Mouse (Mus musculus) heart, embryonic 10.5 days (tissue): ENCODE data around the gene Map3k15. TPM values are rescaled to one million over a fixed set of nuclear protein-coding genes. Genes with fewer than 3 reads are reported as not detected.

Source experiments
- DNase-seq: peaks from one replicate; pipeline ENCODE4 v3.0.0-alpha.2; 2017; ENCODE audit warnings: low spot score
- H3K27ac ChIP-seq: fragments of 300-500 bp; sonication (generic); 2 replicates; pipeline ENCODE4 v1.5.1; 2016; ENCODE audit warnings: mild to moderate bottlenecking
- H3K27me3 ChIP-seq: fragments of 300-500 bp; sonication (generic); 2 replicates; pipeline ENCODE4 v1.6.1; 2016; ENCODE audit warnings: mild to moderate bottlenecking; ENCODE audit not compliant: poor library complexity, insufficient read depth, severe bottlenecking
- H3K36me3 ChIP-seq: fragments of 300-500 bp; sonication (generic); 2 replicates; pipeline ENCODE4 v1.6.1; 2016; ENCODE audit warnings: mild to moderate bottlenecking, moderate library complexity
- H3K4me1 ChIP-seq: fragments of 300-500 bp; sonication (generic); 2 replicates; pipeline ENCODE4 v1.6.1; 2016; ENCODE audit warnings: mild to moderate bottlenecking
- H3K4me3 ChIP-seq: fragments of 300-500 bp; sonication (generic); 2 replicates; pipeline ENCODE4 v1.5.1; 2016; ENCODE audit warnings: mild to moderate bottlenecking, moderate library complexity
- H3K9me3 ChIP-seq: fragments of 300-500 bp; sonication (generic); 2 replicates; pipeline ENCODE4 v1.6.1; 2016; ENCODE audit warnings: mild to moderate bottlenecking, moderate library complexity
- WGBS: fragments of 180-500 bp; shearing (Covaris S2); methylation state at CpG from one replicate; pipeline ENCODE4 v1.1.7; 2016; 5-methylcytosine and 5-hydroxymethylcytosine counted together
- polyA plus RNA-seq: library from polyadenylated mRNA; unstranded; fragments of >200 nt; fragmentation: Nextera tagmentation; extraction: Ambion mirVana; gene quantifications from 2 replicates; pipeline ENCODE4 v1.2.1, GENCODE M21; 2016

The Map3k15 gene
- 0.35 and 0.36 TPM in 2 replicates for polyA plus RNA-seq

GRCm38 (mm10) chrX:159988002-159988960 lies at the start of gene Map3k15:
Map3k15 (plus strand) TSS chrX:159988433.
- Histone ChIP-seq H3K9me3 (no peaks in the 10 kb centered on the region), H3K36me3 (no peaks in the 10 kb centered on the region), H3K27ac (peak within 1 kb of the TSS; percentile 69), H3K27me3 (peaks cover 32% of the 10 kb centered on the region; the same call in 1 of the 2 replicates), H3K4me3 (peak within 1 kb of the TSS; percentile 58), H3K4me1 (no peaks in the 10 kb centered on the region)
- no peak for DNase-seq
- 38% methylated on average over 102 of the region's 108 CpGs for WGBS

DNA sequence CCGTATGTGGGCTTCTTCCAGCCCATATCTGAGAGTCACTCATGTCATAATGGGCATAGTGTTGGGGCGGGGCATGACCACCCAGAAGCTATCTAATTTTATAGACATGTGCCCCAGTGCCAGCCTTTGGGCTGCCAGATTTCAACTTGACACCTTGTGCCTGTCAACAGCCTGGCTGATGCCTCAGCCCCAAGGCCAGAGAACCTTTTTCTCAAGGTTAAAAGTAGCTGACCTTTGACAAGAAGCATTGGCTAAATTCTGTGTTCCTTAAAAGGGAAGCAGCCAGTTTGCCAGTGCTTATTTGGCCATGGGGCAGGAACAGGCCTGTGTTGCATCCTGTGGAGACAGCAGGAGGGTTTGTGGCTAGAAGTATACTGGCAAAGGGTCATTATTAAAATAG lies 45.7 kb upstream of the Map3k15 start:
- no peak for DNase-seq
- no peaks in the 10 kb centered on the region for H3K27me3 ChIP-seq
- no peaks in the 10 kb centered on the region for H3K9me3 ChIP-seq
- H3K36me3 ChIP-seq: no peaks in the 10 kb centered on the region
- no peak overlapping the region for H3K4me3 ChIP-seq
- H3K4me1 ChIP-seq: no peaks in the 10 kb centered on the region
- WGBS: 54% methylated on average over 2 of the region's 2 CpGs
- H3K27ac ChIP-seq: peak overlapping the region; percentile 74

- Histone ChIP-seq H3K4me3 (peak overlapping the region; percentile 31), H3K9me3 (no peaks in the 10 kb centered on the region), H3K36me3 (no peaks in the 10 kb centered on the region), H3K4me1 (no peaks in the 10 kb centered on the region), H3K27ac (peak overlapping the region; percentile 74), H3K27me3 (no peaks in the 10 kb centered on the region)
- WGBS: 45% methylated on average over 1 of the region's 1 CpGs
- DNase-seq: no peak
Observed at GRCm38 (mm10) chrX:159943586-159943985, 44.6 kb upstream of the Map3k15 start.

GRCm38 (mm10) chrX:159953546-159954429 lies 34.4 kb upstream of the Map3k15 start:
- WGBS: 74% methylated on average over 7 of the region's 7 CpGs
- H3K36me3 ChIP-seq: no peaks in the 10 kb centered on the region
- DNase-seq: no peak
- no peak overlapping the region for H3K27ac ChIP-seq
- H3K9me3 ChIP-seq: no peaks in the 10 kb centered on the region
- no peak overlapping the region for H3K4me3 ChIP-seq
- H3K4me1 ChIP-seq: peaks cover 7% of the 10 kb centered on the region; the same call in 1 of the 2 replicates
- peaks cover 9% of the 10 kb centered on the region; the same call in 1 of the 2 replicates for H3K27me3 ChIP-seq

DNA sequence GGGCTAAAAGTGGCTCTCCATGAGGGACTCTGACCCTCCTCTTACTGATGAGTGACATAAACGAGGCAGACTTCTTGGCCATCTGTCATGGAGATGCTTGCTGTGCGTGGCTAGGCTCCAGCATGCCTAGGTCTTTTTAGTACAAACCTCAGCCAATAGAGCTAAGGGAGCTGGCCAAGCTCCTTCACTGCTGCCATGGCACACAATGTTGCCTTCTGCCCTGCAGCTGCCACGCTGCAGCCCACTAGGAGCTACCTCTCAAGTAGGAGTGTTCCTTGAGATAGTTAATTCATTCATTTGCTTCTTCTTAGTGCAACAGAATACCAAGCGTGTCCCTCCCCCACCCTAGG lies 33.8 kb upstream of the Map3k15 start:
- DNase-seq: no peak
- peaks cover 9% of the 10 kb centered on the region; the same call in 1 of the 2 replicates for H3K27me3 ChIP-seq
- H3K36me3 ChIP-seq: no peaks in the 10 kb centered on the region
- no peaks in the 10 kb centered on the region for H3K9me3 ChIP-seq
- peaks cover 7% of the 10 kb centered on the region; the same call in 1 of the 2 replicates for H3K4me1 ChIP-seq
- no peak overlapping the region for H3K27ac ChIP-seq
- no peak overlapping the region for H3K4me3 ChIP-seq
- WGBS: 66% methylated on average over 4 of the region's 4 CpGs

- Histone ChIP-seq H3K4me3 (no peak overlapping the region), H3K27ac (no peak overlapping the region), H3K9me3 (no peaks in the 10 kb centered on the region), H3K27me3 (peaks cover 9% of the 10 kb centered on the region; the same call in 1 of the 2 replicates), H3K36me3 (no peaks in the 10 kb centered on the region), H3K4me1 (peaks cover 7% of the 10 kb centered on the region; the same call in 1 of the 2 replicates)
- WGBS: 55% methylated on average over 6 of the region's 6 CpGs
- DNase-seq: no peak
Observed at GRCm38 (mm10) chrX:159955433-159955832, 32.8 kb upstream of the Map3k15 start.

DNA sequence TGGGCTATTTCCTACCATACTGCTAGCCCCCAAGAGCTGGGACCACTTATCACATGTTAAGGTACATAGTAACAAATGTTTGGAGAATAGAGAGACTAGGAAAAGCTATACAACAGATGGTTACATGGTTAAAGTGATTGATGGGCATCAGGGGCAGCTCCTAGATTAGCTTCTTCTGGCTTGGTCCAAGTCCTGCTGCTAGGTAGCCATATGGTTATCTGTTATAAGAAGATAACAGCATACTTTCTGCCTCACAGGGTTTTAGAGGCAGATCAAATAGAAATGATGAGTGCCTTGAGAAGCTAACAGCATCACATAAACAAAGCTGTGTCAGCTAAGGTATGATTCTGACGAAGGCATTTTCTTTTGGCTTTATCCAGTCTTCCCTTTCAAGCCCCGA lies 26.8 kb upstream of the Map3k15 start:
- no peak overlapping the region for H3K4me3 ChIP-seq
- no peak overlapping the region for H3K27ac ChIP-seq
- no peaks in the 10 kb centered on the region for H3K9me3 ChIP-seq
- 61% methylated on average over 2 of the region's 2 CpGs for WGBS
- H3K4me1 ChIP-seq: no peaks in the 10 kb centered on the region
- 0 out of 2 replicates have a peak, but pooled peaks cover 4% of the 10 kb centered on the region for H3K36me3 ChIP-seq
- no peak for DNase-seq
- H3K27me3 ChIP-seq: peaks cover 21% of the 10 kb centered on the region

- 28% methylated on average over 4 of the region's 4 CpGs for WGBS
- no peak overlapping the region for H3K4me3 ChIP-seq
Observed at GRCm38 (mm10) chrX:159963273-159963672, 25.0 kb upstream of the Map3k15 start.

GRCm38 (mm10) chrX:159963925-159964324 lies 24.3 kb upstream of the Map3k15 start:
- Histone ChIP-seq H3K4me3 (no peak overlapping the region), H3K27me3 (peaks cover 21% of the 10 kb centered on the region), H3K9me3 (no peaks in the 10 kb centered on the region), H3K4me1 (no peaks in the 10 kb centered on the region), H3K36me3 (0 out of 2 replicates have a peak, but pooled peaks cover 6% of the 10 kb centered on the region), H3K27ac (no peak overlapping the region)
- 85% methylated on average over 9 of the region's 9 CpGs for WGBS
- DNase-seq: no peak

More at GRCm38 (mm10) chrX:159963273-159963672, 25.0 kb upstream of the Map3k15 start:
- DNase-seq: no peak
- Histone ChIP-seq H3K4me1 (no peaks in the 10 kb centered on the region), H3K9me3 (no peaks in the 10 kb centered on the region), H3K27ac (no peak overlapping the region), H3K27me3 (peaks cover 21% of the 10 kb centered on the region), H3K36me3 (0 out of 2 replicates have a peak, but pooled peaks cover 6% of the 10 kb centered on the region)

DNA sequence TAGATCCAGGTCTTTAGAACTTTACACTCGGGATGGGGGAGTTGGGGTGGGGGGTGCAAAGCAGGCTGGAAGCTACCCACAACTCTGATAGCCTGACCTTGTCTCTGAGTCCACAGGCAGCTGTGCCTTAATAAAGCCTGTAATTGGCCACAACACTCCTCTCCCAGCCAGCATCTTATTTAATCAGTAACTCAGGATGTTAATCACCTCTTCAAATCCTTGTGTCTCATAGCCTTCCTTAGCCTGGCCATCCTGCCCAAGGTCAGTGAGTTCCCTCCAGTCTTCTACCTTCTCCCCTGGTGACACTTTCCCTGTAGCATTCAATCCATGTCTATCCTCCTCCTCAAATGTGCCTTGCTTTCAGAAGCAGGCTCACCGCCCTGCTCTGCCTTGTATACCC lies 19.2 kb upstream of the Map3k15 start:
- Histone ChIP-seq H3K27me3 (peaks cover 27% of the 10 kb centered on the region), H3K9me3 (no peaks in the 10 kb centered on the region), H3K4me3 (no peak overlapping the region), H3K27ac (no peak overlapping the region), H3K4me1 (no peaks in the 10 kb centered on the region), H3K36me3 (0 out of 2 replicates have a peak, but pooled peaks cover 6% of the 10 kb centered on the region)
- WGBS: 85% methylated on average over 2 of the region's 2 CpGs
- DNase-seq: no peak

DNA sequence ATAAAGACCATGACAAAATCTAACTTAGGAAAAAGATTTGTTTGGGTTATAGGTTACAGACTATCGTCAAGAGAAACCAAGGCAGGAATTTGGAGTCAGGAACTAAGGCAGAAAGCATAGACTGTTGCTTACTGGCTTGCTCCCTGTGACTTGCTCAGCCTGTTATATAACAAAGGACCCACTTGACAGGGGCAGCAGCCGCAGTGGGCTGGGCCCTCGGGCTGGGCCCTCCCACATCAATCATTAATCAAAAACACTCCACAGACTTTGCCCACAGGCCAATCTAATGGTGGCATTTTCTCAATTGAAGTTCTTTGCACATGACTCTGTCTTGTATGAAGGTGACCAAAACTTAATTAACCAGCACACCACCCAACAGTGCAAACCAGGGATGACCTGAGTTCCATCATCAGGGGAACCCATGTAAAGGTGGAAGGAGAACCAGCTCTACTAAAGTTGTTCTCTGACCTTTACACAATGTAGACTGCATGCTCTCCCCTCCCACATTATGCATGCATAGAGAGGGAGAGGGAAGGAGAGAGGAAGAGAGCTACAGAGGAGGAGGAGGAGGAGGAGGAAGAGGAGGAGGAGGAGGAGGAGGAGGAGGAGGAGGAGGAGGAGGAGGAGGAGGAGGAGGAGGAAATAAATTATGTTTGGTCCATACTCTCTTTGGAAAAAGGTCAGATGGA lies 17.0 kb upstream of the Map3k15 start:
- Histone ChIP-seq H3K4me3 (no peak overlapping the region), H3K27me3 (peaks cover 9% of the 10 kb centered on the region; the same call in 1 of the 2 replicates), H3K4me1 (no peaks in the 10 kb centered on the region), H3K9me3 (no peaks in the 10 kb centered on the region), H3K27ac (no peak overlapping the region), H3K36me3 (0 out of 2 replicates have a peak, but pooled peaks cover 4% of the 10 kb centered on the region)
- no peak for DNase-seq
- WGBS: 67% methylated on average over 3 of the region's 3 CpGs

DNA sequence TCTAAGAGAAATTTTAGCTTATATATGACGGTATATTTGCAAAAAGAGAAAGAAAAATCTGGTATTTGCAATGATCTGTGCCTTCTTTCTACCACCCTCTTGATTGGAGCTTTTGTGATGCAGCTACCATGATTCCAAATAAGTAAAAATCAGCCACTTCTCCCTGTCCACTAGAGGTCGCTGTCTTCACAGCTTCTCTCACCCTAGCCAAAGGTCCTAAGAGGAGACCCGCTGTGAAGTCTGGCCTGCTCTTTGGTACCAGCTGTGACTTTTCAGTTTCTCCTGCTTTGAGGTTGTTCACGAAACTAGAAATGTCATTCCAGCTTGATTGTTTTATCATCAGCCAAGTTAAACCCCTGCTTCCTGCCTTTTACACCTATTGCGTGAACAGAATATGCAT lies 14.5 kb upstream of the Map3k15 start:
- Histone ChIP-seq H3K27ac (no peak overlapping the region), H3K27me3 (peaks cover 8% of the 10 kb centered on the region; the same call in 1 of the 2 replicates), H3K4me1 (no peaks in the 10 kb centered on the region), H3K9me3 (no peaks in the 10 kb centered on the region), H3K4me3 (no peak overlapping the region), H3K36me3 (no peaks in the 10 kb centered on the region)
- no peak for DNase-seq
- 27% methylated on average over 5 of the region's 5 CpGs for WGBS
